Mouse (Mus musculus) embryonic facial prominence, embryonic 15.5 days (tissue): ENCODE data around the gene 9130230L23Rik. TPM values are rescaled to one million over a fixed set of nuclear protein-coding genes. Genes with fewer than 3 reads are reported as not detected.

Source experiments
- ATAC-seq: fragments of 200-750 bp; cut with Nextera tagmentation; 2 replicates; pipeline ENCODE4 v1.8.0; 2017; ENCODE audit warnings: low read depth, moderate TSS enrichment; ENCODE audit not compliant: insufficient number of reproducible peaks, low FRiP score, low TSS enrichment
- H3K27ac ChIP-seq: fragments of 300-500 bp; sonication (generic); replicated peaks from 2 replicates; pipeline ENCODE4 v1.5.1; 2015; ENCODE audit warnings: mild to moderate bottlenecking, inconsistent platforms
- H3K27me3 ChIP-seq: fragments of 300-500 bp; sonication (generic); 2 replicates; pipeline ENCODE4 v1.6.1; 2015; ENCODE audit warnings: inconsistent platforms
- H3K36me3 ChIP-seq: fragments of 300-500 bp; sonication (generic); 2 replicates; pipeline ENCODE4 v1.6.1; 2015; ENCODE audit warnings: mild to moderate bottlenecking, inconsistent platforms
- H3K4me1 ChIP-seq: fragments of 300-500 bp; sonication (generic); 2 replicates; pipeline ENCODE4 v1.6.1; 2015; ENCODE audit warnings: inconsistent platforms
- H3K4me2 ChIP-seq: fragments of 300-500 bp; sonication (generic); replicated peaks from 2 replicates; pipeline ENCODE4 v1.6.1; 2015; ENCODE audit warnings: mild to moderate bottlenecking, inconsistent platforms
- H3K4me3 ChIP-seq: fragments of 300-500 bp; sonication (generic); replicated peaks from 2 replicates; pipeline ENCODE4 v1.5.1; 2015; ENCODE audit warnings: mild to moderate bottlenecking, inconsistent platforms
- H3K9ac ChIP-seq: fragments of 300-500 bp; sonication (generic); 2 replicates; pipeline ENCODE4 v1.6.1; 2015; ENCODE audit warnings: inconsistent platforms
- H3K9me3 ChIP-seq: fragments of 300-500 bp; sonication (generic); replicated peaks from 2 replicates; pipeline ENCODE4 v1.6.1; 2016; ENCODE audit warnings: inconsistent platforms
- WGBS: fragments of 180-500 bp; shearing (Covaris S2); methylation state at CpG from one replicate; pipeline ENCODE4 v1.1.7; 2015; 5-methylcytosine and 5-hydroxymethylcytosine counted together
- polyA plus RNA-seq: library from polyadenylated mRNA; unstranded; fragments of >200 nt; fragmentation: Nextera tagmentation; extraction: Ambion mirVana; gene quantifications from 2 replicates; pipeline ENCODE4 v1.2.1, GENCODE M21; 2015

9130230L23Rik gene
- polyA plus RNA-seq, 1 experiment from 2014 or later = 1.9 TPM

DNA sequence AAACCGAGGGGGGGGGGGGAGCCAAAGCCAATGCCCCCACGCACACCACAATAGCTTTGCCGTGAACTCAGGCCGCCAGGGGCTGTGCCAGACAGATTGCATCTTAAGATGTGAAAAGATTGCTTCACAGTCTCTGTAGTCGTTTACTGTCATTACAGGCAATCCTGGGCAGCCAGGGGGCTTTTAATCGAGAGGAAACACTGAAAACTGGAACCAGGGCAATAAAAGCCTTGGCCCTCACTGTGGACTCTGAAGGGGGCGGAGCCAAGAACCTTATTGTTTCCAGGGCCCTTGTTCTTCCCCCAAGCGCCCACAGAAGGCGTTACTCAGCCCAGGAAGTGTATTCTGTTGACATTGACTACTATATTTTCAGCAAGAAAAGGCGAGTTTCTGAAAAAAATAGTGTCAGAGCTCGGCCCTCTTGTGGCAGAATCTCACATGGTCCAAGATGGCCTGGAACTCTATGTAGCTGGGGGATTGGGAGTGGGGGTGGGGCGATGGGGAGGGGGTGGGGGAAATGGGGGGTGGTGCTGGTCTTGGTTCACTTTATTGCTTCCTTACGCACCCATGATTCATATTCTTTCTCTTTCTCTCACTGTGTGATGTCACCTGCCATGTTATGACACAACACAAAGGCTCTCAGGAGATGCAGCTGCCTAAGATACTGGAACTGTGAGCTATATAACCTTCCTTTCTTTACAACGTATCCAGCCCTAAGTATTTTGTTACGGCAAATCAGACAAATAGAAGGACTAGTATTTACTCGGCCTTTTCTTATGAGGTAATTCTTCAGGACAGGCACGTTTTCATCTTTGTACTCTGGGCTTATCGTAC is 53.2 kb downstream of the 9130230L23Rik start:
- ATAC-seq = no peak
- H3K27me3 ChIP-seq = no peaks in the 10 kb centered on the region
- WGBS = 61% methylated on average over 18 of the region's 18 CpGs
- H3K4me3 ChIP-seq = no peak overlapping the region
- no peaks in the 10 kb centered on the region for H3K9me3 ChIP-seq
- H3K27ac ChIP-seq = peak overlapping the region; percentile 48; the same call in 1 of the 2 replicates
- H3K4me1 ChIP-seq = peaks cover 10% of the 10 kb centered on the region
- H3K9ac ChIP-seq = no peak overlapping the region
- H3K4me2 ChIP-seq = peak overlapping the region; percentile 19; the same call in 1 of the 2 replicates
- no peaks in the 10 kb centered on the region for H3K36me3 ChIP-seq

DNA sequence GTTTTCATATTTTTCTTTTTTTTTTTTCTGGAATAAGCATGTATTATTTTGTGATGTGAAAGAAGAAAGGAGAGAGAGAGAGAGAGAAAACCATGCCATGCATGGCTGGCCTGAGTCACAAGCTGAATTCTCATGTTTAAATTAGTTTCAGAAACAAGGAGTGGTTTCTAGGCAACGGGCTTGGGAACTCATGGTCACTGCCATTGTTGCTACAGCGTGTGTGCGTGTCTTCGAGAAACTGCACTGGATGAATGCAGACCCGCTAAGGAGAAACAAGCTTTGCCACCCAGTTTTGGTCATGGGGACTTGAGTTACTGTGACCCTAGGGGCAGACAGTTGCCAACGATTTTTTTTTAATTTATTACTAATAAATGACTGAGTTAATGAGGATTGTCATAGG is 53.8 kb downstream of the 9130230L23Rik start:
- Histone ChIP-seq H3K36me3 (no peaks in the 10 kb centered on the region), H3K27me3 (no peaks in the 10 kb centered on the region), H3K9me3 (no peaks in the 10 kb centered on the region), H3K27ac (peak overlapping the region; percentile 48; the same call in 1 of the 2 replicates), H3K4me1 (peaks cover 10% of the 10 kb centered on the region), H3K4me3 (no peak overlapping the region), H3K4me2 (peak overlapping the region; percentile 19; the same call in 1 of the 2 replicates), H3K9ac (no peak overlapping the region)
- WGBS = 40% methylated on average over 6 of the region's 6 CpGs
- no peak for ATAC-seq

DNA sequence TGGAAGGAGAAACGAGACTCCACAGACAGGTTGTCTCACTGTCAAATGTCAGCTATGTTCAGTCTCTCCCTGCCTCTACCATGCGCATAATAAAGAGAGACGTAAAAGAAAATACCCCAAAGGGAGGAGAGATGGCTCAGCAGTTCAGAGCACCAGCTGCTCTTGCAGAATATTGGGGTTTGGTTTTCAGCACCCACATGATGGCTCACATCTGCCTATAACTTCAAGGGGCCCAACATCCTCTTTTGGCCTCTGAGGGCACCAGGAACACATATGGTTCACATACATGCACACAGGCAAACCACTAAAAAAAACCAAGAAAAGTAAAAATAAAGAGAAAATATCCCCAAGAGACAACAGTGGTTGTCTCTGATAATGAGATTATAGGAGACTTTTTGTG is 54.3 kb downstream of the 9130230L23Rik start:
- WGBS = 39% methylated on average over 3 of the region's 3 CpGs
- H3K9me3 ChIP-seq = no peaks in the 10 kb centered on the region
- H3K4me3 ChIP-seq = no peak overlapping the region
- no peaks in the 10 kb centered on the region for H3K27me3 ChIP-seq
- H3K27ac ChIP-seq = 0 out of 2 replicates have a peak overlapping the region, but pooled peaks have one; percentile 17
- no peaks in the 10 kb centered on the region for H3K36me3 ChIP-seq
- no peak overlapping the region for H3K4me2 ChIP-seq
- no peak for ATAC-seq
- H3K9ac ChIP-seq = no peak overlapping the region
- peaks cover 10% of the 10 kb centered on the region for H3K4me1 ChIP-seq

DNA sequence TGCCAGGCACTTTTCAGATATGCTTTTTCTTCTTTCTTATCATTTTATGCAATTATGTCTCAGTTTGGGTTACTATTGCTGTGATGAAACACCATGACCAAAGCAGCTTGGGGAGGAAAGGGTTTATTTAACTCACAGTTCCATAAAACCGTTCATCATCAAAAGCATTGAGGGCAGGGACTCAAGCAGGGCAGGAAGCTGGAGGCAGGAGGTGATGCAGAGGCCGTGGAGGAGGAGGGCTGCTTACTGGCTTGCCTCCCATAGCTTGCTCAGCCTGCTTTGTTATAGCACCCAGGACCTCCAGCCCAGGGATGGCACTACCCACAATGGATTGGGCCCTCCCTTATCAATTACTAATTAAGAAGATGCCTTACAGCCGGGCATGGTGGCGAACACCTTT is 62.9 kb downstream of the 9130230L23Rik start:
- Histone ChIP-seq H3K27me3 (no peaks in the 10 kb centered on the region), H3K9me3 (no peaks in the 10 kb centered on the region), H3K27ac (no peak overlapping the region), H3K4me2 (no peak overlapping the region), H3K4me1 (no peaks in the 10 kb centered on the region), H3K4me3 (no peak overlapping the region), H3K36me3 (no peaks in the 10 kb centered on the region), H3K9ac (no peak overlapping the region)
- WGBS = 67% methylated on average over 4 of the region's 4 CpGs
- no peak for ATAC-seq

DNA sequence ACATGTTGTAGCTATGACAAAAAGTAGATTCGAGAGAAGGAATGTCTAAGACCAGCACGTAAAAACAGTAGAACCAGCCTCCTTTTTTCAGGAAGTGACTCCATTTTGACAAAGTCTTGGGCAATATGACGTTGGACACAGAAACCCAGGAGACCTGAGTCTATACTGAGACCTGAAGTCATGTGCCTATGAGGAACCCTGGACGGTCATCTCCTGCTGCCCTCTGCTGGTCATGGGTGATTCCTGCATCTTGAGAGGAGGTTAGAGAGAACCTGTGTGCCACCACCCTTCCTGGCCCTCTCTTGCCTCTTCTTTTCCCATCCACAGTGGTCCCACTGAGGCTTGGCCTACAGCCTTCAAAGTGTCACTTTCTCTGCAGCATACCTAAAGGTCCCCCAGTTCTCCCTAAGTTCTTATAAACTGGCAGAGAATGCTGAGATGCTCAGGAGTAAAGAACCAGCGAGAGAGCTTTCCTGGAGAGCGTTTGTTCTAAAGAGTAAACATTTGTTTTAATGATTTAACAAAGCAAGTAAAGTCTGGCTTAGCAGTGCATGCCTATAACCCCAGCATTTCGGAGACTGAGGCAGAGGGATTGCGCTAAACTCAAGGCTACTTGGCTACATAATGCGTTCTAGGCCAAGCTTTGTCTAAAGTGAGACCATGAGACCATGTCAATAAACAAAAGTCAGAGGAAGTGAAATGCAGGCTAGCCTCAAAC is 65.9 kb downstream of the 9130230L23Rik start:
- Histone ChIP-seq H3K9ac (no peak overlapping the region), H3K4me2 (no peak overlapping the region), H3K27ac (no peak overlapping the region), H3K4me3 (no peak overlapping the region), H3K27me3 (no peaks in the 10 kb centered on the region), H3K4me1 (no peaks in the 10 kb centered on the region), H3K9me3 (no peaks in the 10 kb centered on the region), H3K36me3 (no peaks in the 10 kb centered on the region)
- no peak for ATAC-seq
- 58% methylated on average over 9 of the region's 9 CpGs for WGBS

DNA sequence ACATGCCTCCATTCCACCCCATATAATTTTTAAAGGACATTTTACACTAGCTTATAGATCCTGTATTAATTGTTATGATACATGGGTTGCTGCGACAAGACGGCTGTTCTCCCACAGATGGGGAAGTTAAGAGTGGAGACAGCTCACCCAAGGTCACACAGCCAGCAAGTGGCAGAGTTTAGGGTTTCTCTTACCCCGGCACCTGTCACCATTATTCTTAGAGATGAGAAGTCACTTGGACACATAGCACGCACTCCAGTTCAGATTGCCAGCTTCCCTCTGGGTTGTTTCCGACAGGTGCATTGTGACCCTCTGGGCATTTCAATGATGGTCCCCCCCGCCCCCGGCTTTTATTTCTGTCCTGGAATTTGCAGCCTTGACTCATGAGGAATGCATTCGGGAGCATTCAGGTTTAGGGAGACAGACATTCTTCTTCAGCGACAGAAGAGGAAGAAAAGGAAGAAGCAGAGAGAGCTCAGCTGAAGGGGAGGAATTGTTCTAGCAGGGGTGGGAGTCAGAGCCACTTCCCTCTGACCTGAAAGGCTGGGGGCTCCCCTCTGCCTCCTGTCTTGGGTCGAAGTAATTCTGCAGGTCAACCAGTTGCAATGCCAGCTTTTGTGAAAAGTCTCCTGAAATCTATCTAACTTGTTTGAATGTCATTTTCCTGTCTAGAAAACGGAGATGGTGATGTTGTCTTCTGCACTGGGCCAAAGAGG is 66.9 kb downstream of the 9130230L23Rik start:
- ATAC-seq = peak; percentile 57; the same call in 1 of the 2 replicates
- no peak overlapping the region; the same call in 1 of the 2 replicates for H3K27ac ChIP-seq
- H3K4me2 ChIP-seq = no peak overlapping the region
- 67% methylated on average over 11 of the region's 11 CpGs for WGBS
- no peak overlapping the region for H3K9ac ChIP-seq
- no peaks in the 10 kb centered on the region for H3K27me3 ChIP-seq
- H3K4me3 ChIP-seq = no peak overlapping the region
- no peaks in the 10 kb centered on the region for H3K9me3 ChIP-seq
- H3K4me1 ChIP-seq = no peaks in the 10 kb centered on the region
- H3K36me3 ChIP-seq = no peaks in the 10 kb centered on the region

DNA sequence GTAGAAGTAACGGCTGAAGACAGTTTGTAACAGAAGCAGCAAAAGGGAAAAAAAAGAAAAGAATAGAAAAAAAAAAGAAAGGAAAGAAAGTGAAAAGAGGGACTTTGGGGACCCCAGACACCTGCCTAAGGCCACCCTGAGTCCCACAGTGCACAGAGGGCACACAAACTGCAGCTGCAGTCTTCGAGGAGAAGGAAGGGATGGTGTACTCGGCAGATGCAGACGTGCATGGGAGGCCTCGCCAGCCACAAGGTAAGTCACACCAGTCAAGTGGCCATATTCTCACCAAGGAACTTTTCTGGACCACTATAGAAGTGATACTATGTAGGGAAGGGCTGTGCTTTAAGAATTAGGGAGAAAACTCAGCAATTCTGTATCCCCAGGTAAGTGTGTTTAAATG is 69.3 kb downstream of the 9130230L23Rik start, which contains the start of gene Chrna9:
TSS of gene Chrna9 (plus strand) at position 139 of the 400 bp plus-strand sequence.
- Histone ChIP-seq H3K27me3 (no peaks in the 10 kb centered on the region), H3K27ac (no peak within 1 kb of the TSS), H3K4me3 (no peak within 1 kb of the TSS), H3K4me1 (no peaks in the 10 kb centered on the region), H3K36me3 (no peaks in the 10 kb centered on the region), H3K9me3 (no peaks in the 10 kb centered on the region), H3K4me2 (no peak within 1 kb of the TSS), H3K9ac (no peak within 1 kb of the TSS)
- 83% methylated on average over 5 of the region's 5 CpGs for WGBS
- no peak for ATAC-seq

DNA sequence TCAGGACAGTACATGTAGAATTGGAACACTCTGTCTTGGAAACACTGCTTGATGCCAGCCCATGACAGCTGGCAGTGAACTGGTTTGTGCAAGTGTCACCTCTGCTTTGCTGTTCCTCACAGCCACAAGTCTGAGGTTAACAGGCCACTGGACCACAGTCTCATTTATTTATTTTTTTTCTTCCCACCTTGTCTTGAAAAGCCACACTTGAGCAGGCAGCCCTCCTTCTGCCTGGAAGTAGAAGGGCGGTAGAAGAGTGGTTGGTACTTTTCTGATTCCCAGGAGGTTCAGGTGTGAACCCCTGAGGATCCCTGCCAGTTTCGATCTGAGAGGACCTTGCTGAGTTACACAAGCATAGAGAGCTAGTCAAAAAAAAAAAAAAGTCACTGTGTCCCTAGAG is 70.3 kb downstream of the 9130230L23Rik start:
- no peak for ATAC-seq
- Histone ChIP-seq H3K9me3 (no peaks in the 10 kb centered on the region), H3K9ac (no peak overlapping the region), H3K4me3 (no peak overlapping the region), H3K4me2 (no peak overlapping the region), H3K36me3 (no peaks in the 10 kb centered on the region), H3K27ac (no peak overlapping the region), H3K4me1 (no peaks in the 10 kb centered on the region), H3K27me3 (no peaks in the 10 kb centered on the region)
- WGBS = 86% methylated on average over 2 of the region's 2 CpGs

DNA sequence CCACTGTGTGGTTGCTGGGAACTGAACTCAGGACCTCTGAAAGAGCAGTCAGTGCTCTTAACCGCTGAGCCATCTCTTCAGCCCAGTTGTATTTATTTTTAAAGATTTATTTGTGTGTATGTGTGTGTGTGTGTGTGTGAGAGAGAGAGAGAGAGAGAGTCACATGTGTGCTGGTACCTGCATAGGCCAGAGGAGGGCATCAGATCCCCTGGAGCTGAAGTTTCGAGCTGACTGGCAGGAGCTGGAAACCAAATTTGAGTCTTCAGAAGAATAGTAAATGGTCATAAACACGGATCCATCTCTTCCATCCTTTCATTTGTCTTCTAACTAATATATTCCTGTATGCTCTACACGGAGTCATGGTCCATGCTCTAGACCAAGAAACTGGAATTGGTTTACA is 70.8 kb downstream of the 9130230L23Rik start:
- H3K9ac ChIP-seq = no peak overlapping the region
- 87% methylated on average over 4 of the region's 4 CpGs for WGBS
- H3K27ac ChIP-seq = no peak overlapping the region
- no peaks in the 10 kb centered on the region for H3K9me3 ChIP-seq
- no peaks in the 10 kb centered on the region for H3K36me3 ChIP-seq
- no peak for ATAC-seq
- no peaks in the 10 kb centered on the region for H3K4me1 ChIP-seq
- no peaks in the 10 kb centered on the region for H3K27me3 ChIP-seq
- H3K4me2 ChIP-seq = no peak overlapping the region
- H3K4me3 ChIP-seq = no peak overlapping the region

DNA sequence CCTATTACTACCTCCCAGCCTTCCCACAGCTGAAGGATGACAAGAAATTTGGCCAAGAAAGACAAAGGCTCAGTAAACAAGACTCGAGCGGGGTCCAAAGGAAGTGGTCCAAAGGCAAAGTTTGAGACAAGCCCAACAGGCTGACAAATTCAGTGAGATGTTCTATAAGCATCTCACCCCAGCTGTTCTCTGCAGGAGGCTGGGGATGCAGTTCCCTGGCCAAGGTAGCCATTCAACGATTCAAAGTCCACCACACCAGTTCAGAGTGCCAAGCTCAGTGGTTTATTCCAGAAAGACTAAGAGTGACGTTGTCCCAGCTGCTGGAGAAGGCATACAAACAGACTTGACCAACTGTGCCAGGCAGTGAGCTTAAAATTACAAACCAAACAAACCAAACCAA is 73.9 kb downstream of the 9130230L23Rik start:
- 69% methylated on average over 4 of the region's 4 CpGs for WGBS
- Histone ChIP-seq H3K36me3 (no peaks in the 10 kb centered on the region), H3K4me1 (no peaks in the 10 kb centered on the region), H3K9ac (no peak overlapping the region), H3K27ac (no peak overlapping the region), H3K4me3 (no peak overlapping the region), H3K4me2 (no peak overlapping the region), H3K9me3 (no peaks in the 10 kb centered on the region), H3K27me3 (no peaks in the 10 kb centered on the region)
- ATAC-seq = no peak
